Mouse (Mus musculus): Measurements from ENCODE around the gene Cops6. TPM values are rescaled to one million over a fixed set of nuclear protein-coding genes. Genes with fewer than 3 reads are reported as not detected.

Gene Cops6
- polyA plus RNA-seq, 1 experiment from 2014 or later = 332 TPM

- under 1% methylated on average over 31 of the region's 31 CpGs for WGBS
- H3K4me2 ChIP-seq = peak within 1 kb of the TSS; percentile 66
- H3K36me3 ChIP-seq = peaks cover 32% of the 10 kb centered on the region
- no peaks in the 10 kb centered on the region for H3K9me3 ChIP-seq
- H3K4me3 ChIP-seq (replicated peaks) = peak within 1 kb of the TSS; percentile 76
- H3K9ac ChIP-seq (replicated peaks) = peak within 1 kb of the TSS; percentile 91
- H3K27me3 ChIP-seq = no peaks in the 10 kb centered on the region
- peak within 1 kb of the TSS; percentile 95 for H3K27ac ChIP-seq
- peaks cover 10% of the 10 kb centered on the region; the same call in 1 of the 2 replicates for H3K4me1 ChIP-seq (replicated peaks)
- ATAC-seq (ENCODE audit: insufficient number of reproducible peaks, insufficient read depth, low FRiP score, low TSS enrichment, low read depth) = peak; percentile 95
Observed at GRCm38 (mm10) chr5:138155443-138155976, 5.4 kb upstream of the Cops6 start, which contains the start of gene Zfp113. Gene Zfp113 (minus strand): TSS chr5:138155744.

GRCm38 (mm10) chr5:138160224-138160762 lies 578 bp upstream of the Cops6 start:
- Histone ChIP-seq H3K27me3 (no peaks in the 10 kb centered on the region), H3K4me2 (peak overlapping the region; percentile 74), H3K27ac (0 out of 2 replicates have a peak overlapping the region, but pooled peaks have one; percentile 72), H3K4me1 (replicated peaks) (peaks cover 12% of the 10 kb centered on the region), H3K4me3 (replicated peaks) (peak overlapping the region; percentile 70; the same call in 1 of the 2 replicates), H3K9me3 (no peaks in the 10 kb centered on the region), H3K36me3 (peaks cover 31% of the 10 kb centered on the region), H3K9ac (replicated peaks) (peak overlapping the region; percentile 76; the same call in 1 of the 2 replicates)
- WGBS = 66% methylated on average over 7 of the region's 7 CpGs
- ATAC-seq (ENCODE audit: insufficient number of reproducible peaks, insufficient read depth, low FRiP score, low TSS enrichment, low read depth) = no peak

- peaks cover 58% of the 10 kb centered on the region for H3K36me3 ChIP-seq
- 64% methylated on average over 6 of the region's 6 CpGs for WGBS
Observed at GRCm38 (mm10) chr5:138163046-138163445, 2.2 kb downstream of the Cops6 start.

GRCm38 (mm10) chr5:138163610-138164009 lies 2.7 kb downstream of the Cops6 start:
- Histone ChIP-seq H3K9me3 (no peaks in the 10 kb centered on the region), H3K36me3 (peaks cover 64% of the 10 kb centered on the region), H3K4me3 (replicated peaks) (no peak overlapping the region), H3K27ac (no peak overlapping the region), H3K4me1 (replicated peaks) (peaks cover 12% of the 10 kb centered on the region), H3K27me3 (no peaks in the 10 kb centered on the region), H3K4me2 (no peak overlapping the region), H3K9ac (replicated peaks) (no peak overlapping the region)
- ATAC-seq (ENCODE audit: insufficient number of reproducible peaks, insufficient read depth, low FRiP score, low TSS enrichment, low read depth) = no peak
- 66% methylated on average over 10 of the region's 10 CpGs for WGBS

More at GRCm38 (mm10) chr5:138163046-138163445, 2.2 kb downstream of the Cops6 start:
- no peak overlapping the region for H3K4me2 ChIP-seq
- no peak overlapping the region for H3K9ac ChIP-seq (replicated peaks)
- no peaks in the 10 kb centered on the region for H3K9me3 ChIP-seq
- H3K27ac ChIP-seq = no peak overlapping the region
- H3K4me1 ChIP-seq (replicated peaks) = peaks cover 12% of the 10 kb centered on the region
- no peak for ATAC-seq (ENCODE audit: insufficient number of reproducible peaks, insufficient read depth, low FRiP score, low TSS enrichment, low read depth)
- H3K4me3 ChIP-seq (replicated peaks) = peak overlapping the region; percentile 13; the same call in 1 of the 2 replicates
- H3K27me3 ChIP-seq = no peaks in the 10 kb centered on the region

GRCm38 (mm10) chr5:138165594-138165993 lies 4.7 kb downstream of the Cops6 start:
- Histone ChIP-seq H3K4me1 (replicated peaks) (peaks cover 17% of the 10 kb centered on the region), H3K4me3 (replicated peaks) (no peak overlapping the region; the same call in 1 of the 2 replicates), H3K27ac (no peak overlapping the region), H3K9me3 (no peaks in the 10 kb centered on the region), H3K9ac (replicated peaks) (0 out of 2 replicates have a peak overlapping the region, but pooled peaks have one; percentile 9), H3K4me2 (no peak overlapping the region), H3K27me3 (no peaks in the 10 kb centered on the region), H3K36me3 (peaks cover 80% of the 10 kb centered on the region)
- no peak for ATAC-seq (ENCODE audit: insufficient number of reproducible peaks, insufficient read depth, low FRiP score, low TSS enrichment, low read depth)
- WGBS = 83% methylated on average over 8 of the region's 8 CpGs

GRCm38 (mm10) chr5:138170936-138171561 lies 10.2 kb downstream of the Cops6 start:
- H3K4me3 ChIP-seq (replicated peaks) = peak overlapping the region; percentile 74
- peak overlapping the region; percentile 80 for H3K9ac ChIP-seq (replicated peaks)
- H3K36me3 ChIP-seq = peaks cover 67% of the 10 kb centered on the region
- peaks cover 17% of the 10 kb centered on the region for H3K4me1 ChIP-seq (replicated peaks)
- peak overlapping the region; percentile 81 for H3K4me2 ChIP-seq
- no peaks in the 10 kb centered on the region for H3K27me3 ChIP-seq
- under 1% methylated on average over 47 of the region's 47 CpGs for WGBS
- peak; percentile 84 for ATAC-seq (ENCODE audit: insufficient number of reproducible peaks, insufficient read depth, low FRiP score, low TSS enrichment, low read depth)
- peak overlapping the region; percentile 95 for H3K27ac ChIP-seq
- H3K9me3 ChIP-seq = no peaks in the 10 kb centered on the region

- Histone ChIP-seq H3K27me3 (no peaks in the 10 kb centered on the region), H3K27ac (peak within 1 kb of the TSS; percentile 95), H3K9me3 (no peaks in the 10 kb centered on the region), H3K36me3 (peaks cover 66% of the 10 kb centered on the region), H3K4me3 (replicated peaks) (peak within 1 kb of the TSS; percentile 74), H3K4me1 (replicated peaks) (peaks cover 17% of the 10 kb centered on the region), H3K4me2 (peak within 1 kb of the TSS; percentile 81), H3K9ac (replicated peaks) (peak within 1 kb of the TSS; percentile 80)
- WGBS = under 1% methylated on average over 54 of the region's 54 CpGs
- ATAC-seq (ENCODE audit: insufficient number of reproducible peaks, insufficient read depth, low FRiP score, low TSS enrichment, low read depth) = peak; percentile 91
Observed at GRCm38 (mm10) chr5:138171695-138172491, 11.0 kb downstream of the Cops6 start, which contains the start of the genes Ap4m1 and Mcm7. Gene Ap4m1 (plus strand): TSS chr5:138172002. Gene Mcm7 (minus strand): TSS chr5:138172422.

- peak overlapping the region; percentile 81 for H3K4me2 ChIP-seq
- H3K9ac ChIP-seq (replicated peaks) = no peak overlapping the region
- no peak for ATAC-seq (ENCODE audit: insufficient number of reproducible peaks, insufficient read depth, low FRiP score, low TSS enrichment, low read depth)
- H3K27me3 ChIP-seq = no peaks in the 10 kb centered on the region
- H3K4me3 ChIP-seq (replicated peaks) = peak overlapping the region; percentile 74
- H3K4me1 ChIP-seq (replicated peaks) = peaks cover 17% of the 10 kb centered on the region
- 78% methylated on average over 3 of the region's 3 CpGs for WGBS
- H3K27ac ChIP-seq = no peak overlapping the region
- peaks cover 66% of the 10 kb centered on the region for H3K36me3 ChIP-seq
- H3K9me3 ChIP-seq = no peaks in the 10 kb centered on the region
Observed at GRCm38 (mm10) chr5:138173217-138173616, 12.3 kb downstream of the Cops6 start.

GRCm38 (mm10) chr5:138186950-138187638 lies 26.2 kb downstream of the Cops6 start, which contains the start of the genes Taf6 and Cnpy4:
Gene Taf6 (minus strand): TSS chr5:138187451.
Gene Cnpy4 (plus strand): TSS chr5:138187485.
- Histone ChIP-seq H3K27ac (peak within 1 kb of the TSS; percentile 83), H3K27me3 (no peaks in the 10 kb centered on the region), H3K9me3 (no peaks in the 10 kb centered on the region), H3K9ac (replicated peaks) (peak within 1 kb of the TSS; percentile 83), H3K36me3 (peaks cover 55% of the 10 kb centered on the region), H3K4me1 (replicated peaks) (peaks cover 15% of the 10 kb centered on the region), H3K4me2 (peak within 1 kb of the TSS; percentile 75), H3K4me3 (replicated peaks) (peak within 1 kb of the TSS; percentile 71)
- peak; percentile 74 for ATAC-seq (ENCODE audit: insufficient number of reproducible peaks, insufficient read depth, low FRiP score, low TSS enrichment, low read depth)
- under 1% methylated on average over 31 of the region's 31 CpGs for WGBS

GRCm38 (mm10) chr5:138187661-138188306 lies 26.9 kb downstream of the Cops6 start:
- Histone ChIP-seq H3K36me3 (peaks cover 55% of the 10 kb centered on the region), H3K27me3 (no peaks in the 10 kb centered on the region), H3K4me3 (replicated peaks) (peak overlapping the region; percentile 71), H3K4me1 (replicated peaks) (peaks cover 15% of the 10 kb centered on the region), H3K9me3 (no peaks in the 10 kb centered on the region), H3K9ac (replicated peaks) (peak overlapping the region; percentile 83), H3K4me2 (peak overlapping the region; percentile 75), H3K27ac (peak overlapping the region; percentile 81)
- ATAC-seq (ENCODE audit: insufficient number of reproducible peaks, insufficient read depth, low FRiP score, low TSS enrichment, low read depth) = peak; percentile 74
- WGBS = under 1% methylated on average over 10 of the region's 10 CpGs

Measured in limb, embryonic 12.5 days (tissue).